Mouse (Mus musculus): ENCODE results near the gene Atp2b2. TPM values are rescaled to one million over a fixed set of nuclear protein-coding genes. Genes with fewer than 3 reads are reported as not detected.

The Atp2b2 gene
- polyA plus RNA-seq, 1 experiment from 2014 or later, result 27.6 TPM

- H3K4me1 ChIP-seq (ENCODE audit: control insufficient read depth, insufficient read depth, low read length), result peaks cover 9% of the 10 kb centered on the region; the same call in 1 of the 2 replicates
- H3K4me2 ChIP-seq (ENCODE audit: low read length), result no peak overlapping the region
- H3K4me3 ChIP-seq (ENCODE audit: low read depth, low read length), result no peak overlapping the region
- H3K27me3 ChIP-seq (ENCODE audit: control insufficient read depth, insufficient read depth, low read depth, low read length), result no peaks in the 10 kb centered on the region; the same call in 1 of the 2 replicates
- no peak overlapping the region for H3K27ac ChIP-seq (ENCODE audit: low read length)
- no peaks in the 10 kb centered on the region for H3K9me3 ChIP-seq (replicated peaks; ENCODE audit: control insufficient read depth, low read length, poor library complexity, severe bottlenecking)
- 95% methylated on average over 4 of the region's 4 CpGs for WGBS
- H3K36me3 ChIP-seq (ENCODE audit: control insufficient read depth, insufficient read depth, low read length), result no peaks in the 10 kb centered on the region
- no peak overlapping the region for H3K9ac ChIP-seq (ENCODE audit: low read depth, low read length)
- no peak for ATAC-seq
Observed at GRCm38 (mm10) chr6:113896023-113896422, 146.4 kb downstream of the Atp2b2 start.

DNA sequence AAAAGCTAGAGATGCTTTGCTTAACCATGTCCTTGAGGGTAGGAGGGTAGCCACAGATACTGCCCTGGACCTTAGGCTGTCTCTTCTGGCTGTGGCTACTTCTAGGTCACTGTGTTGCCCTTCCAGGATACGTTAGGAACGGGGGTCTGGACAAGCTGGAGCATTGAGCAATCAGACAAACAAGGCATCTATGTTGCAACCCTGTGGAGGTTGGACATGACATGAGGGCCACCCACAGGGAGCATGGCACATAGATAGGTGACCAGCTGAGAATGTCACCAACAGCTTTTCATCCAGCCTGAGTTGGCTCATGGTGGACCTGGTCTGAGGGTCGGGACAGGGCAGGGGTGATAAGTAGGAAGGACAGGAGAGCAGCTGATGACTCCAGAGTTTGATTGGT lies 148.4 kb downstream of the Atp2b2 start:
- H3K4me3 ChIP-seq (ENCODE audit: low read depth, low read length), result no peak overlapping the region
- no peak overlapping the region for H3K27ac ChIP-seq (ENCODE audit: low read length)
- H3K27me3 ChIP-seq (ENCODE audit: control insufficient read depth, insufficient read depth, low read depth, low read length), result no peaks in the 10 kb centered on the region; the same call in 1 of the 2 replicates
- 87% methylated on average over 3 of the region's 3 CpGs for WGBS
- no peak overlapping the region for H3K9ac ChIP-seq (ENCODE audit: low read depth, low read length)
- H3K4me2 ChIP-seq (ENCODE audit: low read length), result no peak overlapping the region
- no peak for ATAC-seq
- H3K36me3 ChIP-seq (ENCODE audit: control insufficient read depth, insufficient read depth, low read length), result no peaks in the 10 kb centered on the region
- peaks cover 18% of the 10 kb centered on the region for H3K4me1 ChIP-seq (ENCODE audit: control insufficient read depth, insufficient read depth, low read length)
- no peaks in the 10 kb centered on the region for H3K9me3 ChIP-seq (replicated peaks; ENCODE audit: control insufficient read depth, low read length, poor library complexity, severe bottlenecking)

DNA sequence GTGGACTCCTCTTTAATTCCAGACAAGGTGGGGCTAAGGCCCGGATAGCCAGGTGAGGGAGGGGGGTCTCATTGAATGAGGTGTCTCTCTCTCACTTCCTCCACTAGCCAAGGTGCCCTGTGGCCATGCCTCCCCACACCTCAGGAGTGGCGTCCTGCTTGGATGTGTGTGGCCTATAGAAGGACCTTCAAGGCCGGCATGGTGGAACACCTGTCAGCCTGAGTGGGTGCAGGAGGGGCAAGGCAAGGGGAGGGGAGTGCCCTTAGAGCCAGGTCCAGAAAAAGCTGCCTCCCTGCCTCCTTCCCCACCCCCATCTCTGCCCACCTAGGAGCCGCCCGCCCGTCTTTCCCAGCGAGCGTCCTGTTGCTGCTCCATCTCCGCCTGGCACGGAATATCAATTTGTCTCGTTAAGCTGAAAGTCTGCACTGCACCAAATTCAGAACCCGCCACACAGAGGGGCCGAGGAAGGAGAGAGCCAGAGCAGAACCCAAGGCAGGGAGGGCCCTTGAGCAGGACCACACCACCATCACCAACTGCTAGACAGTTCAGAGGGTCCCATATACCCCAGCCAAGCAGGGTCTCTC lies 150.2 kb downstream of the Atp2b2 start:
- Histone ChIP-seq H3K9me3 (replicated peaks; ENCODE audit: control insufficient read depth, low read length, poor library complexity, severe bottlenecking) (no peaks in the 10 kb centered on the region), H3K27ac (ENCODE audit: low read length) (peak overlapping the region; percentile 87), H3K4me2 (ENCODE audit: low read length) (peak overlapping the region; percentile 60), H3K27me3 (ENCODE audit: control insufficient read depth, insufficient read depth, low read depth, low read length) (no peaks in the 10 kb centered on the region; the same call in 1 of the 2 replicates), H3K9ac (ENCODE audit: low read depth, low read length) (peak overlapping the region; percentile 83), H3K4me1 (ENCODE audit: control insufficient read depth, insufficient read depth, low read length) (peaks cover 22% of the 10 kb centered on the region), H3K4me3 (ENCODE audit: low read depth, low read length) (peak overlapping the region; percentile 68; the same call in 1 of the 2 replicates), H3K36me3 (ENCODE audit: control insufficient read depth, insufficient read depth, low read length) (no peaks in the 10 kb centered on the region)
- WGBS, result 47% methylated on average over 13 of the region's 13 CpGs
- peak; percentile 18 for ATAC-seq

DNA sequence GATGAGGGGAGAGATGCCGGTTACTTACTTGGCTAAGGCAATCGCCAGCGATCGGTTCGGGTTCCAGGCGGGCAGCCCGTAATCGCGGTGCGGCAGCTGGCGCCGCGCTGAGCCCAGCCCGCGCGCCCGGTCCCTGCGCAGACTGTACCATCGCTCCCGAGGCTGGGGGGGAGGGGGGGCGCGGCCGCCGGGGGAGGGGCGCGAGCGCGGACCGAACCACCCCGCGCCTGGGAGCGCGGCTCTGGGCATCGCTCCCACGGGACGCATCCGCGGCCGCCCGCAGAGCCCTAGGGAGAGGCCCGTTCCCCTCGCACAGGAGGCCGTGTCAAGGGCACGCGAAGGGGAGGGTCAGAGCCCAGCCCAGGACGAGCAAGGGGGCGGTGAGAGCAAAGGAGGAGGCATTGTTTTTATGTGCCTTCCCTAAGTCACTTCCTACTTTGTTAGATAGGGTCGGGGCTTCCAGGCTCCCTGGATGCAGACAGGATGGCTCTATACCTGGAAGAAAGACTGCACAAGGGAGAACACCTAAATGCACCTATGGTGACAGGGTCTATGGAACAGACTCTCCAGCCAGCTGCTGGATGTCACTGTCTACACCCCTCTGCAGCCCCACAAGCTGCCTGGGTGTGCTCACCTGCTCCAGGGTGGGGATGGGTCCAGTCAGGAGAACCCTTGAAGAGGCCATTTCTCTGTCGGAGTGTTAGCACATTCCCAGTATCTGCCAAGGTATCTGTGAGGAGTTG lies 151.0 kb downstream of the Atp2b2 start:
- peaks cover 22% of the 10 kb centered on the region for H3K4me1 ChIP-seq (ENCODE audit: control insufficient read depth, insufficient read depth, low read length)
- no peaks in the 10 kb centered on the region for H3K36me3 ChIP-seq (ENCODE audit: control insufficient read depth, insufficient read depth, low read length)
- peak overlapping the region; percentile 83 for H3K9ac ChIP-seq (ENCODE audit: low read depth, low read length)
- no peaks in the 10 kb centered on the region for H3K9me3 ChIP-seq (replicated peaks; ENCODE audit: control insufficient read depth, low read length, poor library complexity, severe bottlenecking)
- ATAC-seq, result peak; percentile 78
- H3K4me3 ChIP-seq (ENCODE audit: low read depth, low read length), result peak overlapping the region; percentile 68
- H3K27me3 ChIP-seq (ENCODE audit: control insufficient read depth, insufficient read depth, low read depth, low read length), result no peaks in the 10 kb centered on the region; the same call in 1 of the 2 replicates
- under 1% methylated on average over 39 of the region's 49 CpGs for WGBS
- H3K27ac ChIP-seq (ENCODE audit: low read length), result peak overlapping the region; percentile 87
- H3K4me2 ChIP-seq (ENCODE audit: low read length), result peak overlapping the region; percentile 60

- WGBS, result 0% methylated on average over 10 of the region's 10 CpGs
- Histone ChIP-seq H3K9ac (ENCODE audit: low read depth, low read length) (peak overlapping the region; percentile 83), H3K36me3 (ENCODE audit: control insufficient read depth, insufficient read depth, low read length) (no peaks in the 10 kb centered on the region), H3K27me3 (ENCODE audit: control insufficient read depth, insufficient read depth, low read depth, low read length) (no peaks in the 10 kb centered on the region), H3K4me3 (ENCODE audit: low read depth, low read length) (peak overlapping the region; percentile 68), H3K27ac (ENCODE audit: low read length) (peak overlapping the region; percentile 87), H3K9me3 (replicated peaks; ENCODE audit: control insufficient read depth, low read length, poor library complexity, severe bottlenecking) (no peaks in the 10 kb centered on the region), H3K4me2 (ENCODE audit: low read length) (peak overlapping the region; percentile 60), H3K4me1 (ENCODE audit: control insufficient read depth, insufficient read depth, low read length) (peaks cover 22% of the 10 kb centered on the region)
- ATAC-seq, result peak; percentile 55
Observed at GRCm38 (mm10) chr6:113890858-113891213, 151.6 kb downstream of the Atp2b2 start.

DNA sequence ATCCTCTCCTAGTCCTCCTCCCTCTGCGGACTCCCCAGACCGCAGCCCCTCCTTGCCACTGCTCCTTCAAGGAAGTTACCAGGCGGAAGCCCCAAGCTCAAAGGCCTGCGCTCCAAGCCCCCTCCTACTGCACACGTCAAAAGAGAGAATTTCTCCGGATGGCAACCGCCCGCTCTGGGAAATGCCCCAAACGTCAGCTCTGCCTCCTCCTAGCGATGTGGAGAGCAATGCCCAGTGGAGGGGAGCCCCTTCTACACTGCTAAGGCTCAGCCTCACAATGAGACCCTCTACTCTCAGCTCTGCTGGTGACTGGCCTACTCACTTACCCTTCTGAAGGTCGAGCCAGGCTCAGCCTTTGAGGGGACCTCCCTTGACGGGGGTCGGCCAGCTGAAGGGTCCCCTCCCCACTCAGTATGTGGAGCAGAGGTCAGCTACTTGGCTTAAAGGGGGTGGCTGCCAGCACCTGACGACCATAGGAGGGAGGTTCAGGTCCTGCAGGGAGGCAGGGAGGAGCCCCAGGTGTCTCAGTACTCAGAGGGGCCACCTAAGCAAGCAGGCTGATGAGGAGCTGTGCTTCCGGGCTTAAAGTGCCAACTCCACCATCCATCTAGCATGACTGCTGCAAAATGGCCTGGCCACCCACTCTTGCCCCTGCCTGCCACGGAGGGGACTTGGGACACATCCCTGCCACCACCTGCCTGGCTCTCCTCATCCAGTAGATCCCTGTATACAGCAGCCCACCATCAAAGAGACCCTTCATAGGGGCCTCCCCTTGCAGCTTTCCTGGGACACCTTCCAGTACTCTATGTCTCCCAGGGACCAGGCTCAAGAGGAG lies 152.2 kb downstream of the Atp2b2 start:
- no peaks in the 10 kb centered on the region for H3K36me3 ChIP-seq (ENCODE audit: control insufficient read depth, insufficient read depth, low read length)
- peaks cover 22% of the 10 kb centered on the region for H3K4me1 ChIP-seq (ENCODE audit: control insufficient read depth, insufficient read depth, low read length)
- H3K9ac ChIP-seq (ENCODE audit: low read depth, low read length), result peak overlapping the region; percentile 83
- 14% methylated on average over 16 of the region's 16 CpGs for WGBS
- H3K4me2 ChIP-seq (ENCODE audit: low read length), result peak overlapping the region; percentile 60
- peak; percentile 21 for ATAC-seq
- H3K9me3 ChIP-seq (replicated peaks; ENCODE audit: control insufficient read depth, low read length, poor library complexity, severe bottlenecking), result no peaks in the 10 kb centered on the region
- H3K4me3 ChIP-seq (ENCODE audit: low read depth, low read length), result peak overlapping the region; percentile 68
- H3K27me3 ChIP-seq (ENCODE audit: control insufficient read depth, insufficient read depth, low read depth, low read length), result no peaks in the 10 kb centered on the region
- peak overlapping the region; percentile 87 for H3K27ac ChIP-seq (ENCODE audit: low read length)

- no peaks in the 10 kb centered on the region for H3K9me3 ChIP-seq (replicated peaks; ENCODE audit: control insufficient read depth, low read length, poor library complexity, severe bottlenecking)
- peak overlapping the region; percentile 60 for H3K4me2 ChIP-seq (ENCODE audit: low read length)
- 61% methylated on average over 2 of the region's 3 CpGs for WGBS
- H3K27me3 ChIP-seq (ENCODE audit: control insufficient read depth, insufficient read depth, low read depth, low read length), result no peaks in the 10 kb centered on the region
- peak overlapping the region; percentile 83 for H3K9ac ChIP-seq (ENCODE audit: low read depth, low read length)
- H3K36me3 ChIP-seq (ENCODE audit: control insufficient read depth, insufficient read depth, low read length), result no peaks in the 10 kb centered on the region
- ATAC-seq, result no peak
- H3K4me1 ChIP-seq (ENCODE audit: control insufficient read depth, insufficient read depth, low read length), result peaks cover 22% of the 10 kb centered on the region
- no peak overlapping the region for H3K27ac ChIP-seq (ENCODE audit: low read length)
- H3K4me3 ChIP-seq (ENCODE audit: low read depth, low read length), result no peak overlapping the region
Observed at GRCm38 (mm10) chr6:113889180-113889579, 153.2 kb downstream of the Atp2b2 start.

DNA sequence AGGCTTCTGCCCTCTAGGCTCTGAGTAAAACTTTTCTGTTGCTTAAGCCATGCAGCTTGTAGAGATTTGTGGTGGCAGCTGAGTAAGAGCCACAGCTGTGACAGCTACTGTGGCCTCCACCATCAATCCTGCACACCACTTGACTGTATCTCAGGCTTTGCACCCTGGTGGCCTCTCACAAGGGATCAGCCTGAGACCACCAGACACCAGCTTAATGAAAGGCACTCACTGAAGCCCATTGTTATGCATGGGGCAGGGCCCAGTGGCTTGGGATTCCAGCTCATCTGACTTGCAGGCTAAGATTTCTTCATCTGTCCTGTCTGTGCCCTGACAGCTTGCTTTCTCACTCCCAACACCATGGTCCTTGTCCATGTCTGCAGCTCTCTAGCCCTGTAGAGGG lies 155.5 kb downstream of the Atp2b2 start:
- Histone ChIP-seq H3K27me3 (ENCODE audit: control insufficient read depth, insufficient read depth, low read depth, low read length) (no peaks in the 10 kb centered on the region), H3K36me3 (ENCODE audit: control insufficient read depth, insufficient read depth, low read length) (no peaks in the 10 kb centered on the region), H3K27ac (ENCODE audit: low read length) (no peak overlapping the region), H3K4me2 (ENCODE audit: low read length) (no peak overlapping the region), H3K9me3 (replicated peaks; ENCODE audit: control insufficient read depth, low read length, poor library complexity, severe bottlenecking) (no peaks in the 10 kb centered on the region), H3K4me3 (ENCODE audit: low read depth, low read length) (no peak overlapping the region), H3K4me1 (ENCODE audit: control insufficient read depth, insufficient read depth, low read length) (peaks cover 16% of the 10 kb centered on the region), H3K9ac (ENCODE audit: low read depth, low read length) (no peak overlapping the region)
- no peak for ATAC-seq

Measured in midbrain, embryonic 16.5 days (tissue).